Mouse (Mus musculus): ENCODE results near the gene Kif5a. TPM values are rescaled to one million over a fixed set of nuclear protein-coding genes. Genes with fewer than 3 reads are reported as not detected.
A peak's percentile ranks its signal among the peaks of the same experiment; 100 is the strongest.

The Kif5a gene
- polyA plus RNA-seq, 2 experiments, result 0.01 to 0.11 TPM

DNA sequence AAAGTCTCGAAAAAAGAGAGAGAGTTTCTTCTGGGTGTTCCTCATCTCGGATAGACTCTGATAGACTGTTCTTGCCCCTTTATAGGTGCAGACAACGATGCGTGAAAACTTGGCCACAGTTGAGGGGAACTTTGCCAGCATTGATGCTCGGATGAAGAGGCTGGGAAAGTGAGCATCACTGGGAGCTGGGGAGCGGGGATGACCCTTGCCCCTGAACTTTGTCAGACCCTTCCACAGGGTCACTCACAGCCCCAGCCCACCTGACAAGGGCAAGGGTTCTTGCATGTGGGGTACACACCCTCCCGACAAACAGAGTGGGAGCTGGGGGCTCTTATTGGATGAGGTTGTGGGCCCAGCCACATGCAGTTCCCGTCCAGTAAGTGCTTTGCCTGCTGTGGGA lies 18.2 kb upstream of the Kif5a start:
- no peak for TF ChIP-seq CTCF (IDR thresholded peaks at IDR 0.05; ENCODE audit: low read depth)
- TF ChIP-seq EP300 (IDR thresholded peaks at IDR 0.05; ENCODE audit: low read depth), result no peak

DNA sequence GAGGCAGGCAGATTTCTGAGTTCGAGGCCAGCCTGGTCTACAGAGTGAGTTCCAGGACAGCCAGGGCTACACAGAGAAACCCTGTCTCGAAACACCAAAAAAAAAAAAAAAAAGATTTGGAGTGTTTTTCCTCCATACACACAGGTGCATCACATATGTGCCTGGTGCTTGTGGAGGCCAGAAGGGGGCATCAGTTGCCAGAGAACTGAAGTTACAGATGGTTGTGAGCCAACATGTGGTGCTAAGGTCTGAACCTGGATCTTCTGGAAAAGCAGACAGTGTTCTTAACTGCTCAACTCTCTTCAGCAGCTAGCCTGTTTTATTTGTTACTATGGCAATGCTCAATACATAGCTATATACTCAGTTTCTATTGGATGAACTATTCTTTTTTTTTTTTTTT lies 16.6 kb upstream of the Kif5a start:
- TF ChIP-seq CTCF (IDR thresholded peaks at IDR 0.05; ENCODE audit: low read depth), result peak; percentile 46
- TF ChIP-seq EP300 (IDR thresholded peaks at IDR 0.05; ENCODE audit: low read depth), result no peak
- H3K36me3 ChIP-seq (replicated peaks; ENCODE audit: control insufficient read depth, insufficient read depth, low read depth), result peaks cover 78% of the 10 kb centered on the region
- no peak for ATAC-seq (ENCODE audit: insufficient read depth)

More for the DNA sequence above, 18.2 kb upstream of the Kif5a start:
- no peak for DNase-seq (ENCODE audit: low read depth in 3 of 3, low spot score in 3 of 3)
- no peaks in the 10 kb centered on the region; the same call in 1 of the 2 replicates for H3K9me3 ChIP-seq (ENCODE audit: control insufficient read depth, low read length)
- H3K4me1 ChIP-seq (replicated peaks; ENCODE audit: control insufficient read depth in 2 of 2, insufficient read depth in 2 of 2, low read length in 1 of 2), result no peaks in the 10 kb centered on the region
- 82% methylated on average over 8 of the region's 8 CpGs for WGBS (ENCODE audit: insufficient replicate concordance)
- ATAC-seq (ENCODE audit: insufficient read depth), result no peak
- peaks cover 75% of the 10 kb centered on the region for H3K36me3 ChIP-seq (replicated peaks; ENCODE audit: control insufficient read depth, insufficient read depth, low read depth)
- no peak overlapping the region for H3K4me2 ChIP-seq (ENCODE audit: low read depth)
- H3K9ac ChIP-seq (replicated peaks), result no peak overlapping the region
- no peak overlapping the region for H3K4me3 ChIP-seq (ENCODE audit: insufficient read depth in 1 of 2, low read depth in 2 of 2, low read length in 2 of 2)
- no peaks in the 10 kb centered on the region for H3K27me3 ChIP-seq (ENCODE audit: control insufficient read depth, insufficient read depth, low read length)
- H3K27ac ChIP-seq, result no peak overlapping the region

DNA sequence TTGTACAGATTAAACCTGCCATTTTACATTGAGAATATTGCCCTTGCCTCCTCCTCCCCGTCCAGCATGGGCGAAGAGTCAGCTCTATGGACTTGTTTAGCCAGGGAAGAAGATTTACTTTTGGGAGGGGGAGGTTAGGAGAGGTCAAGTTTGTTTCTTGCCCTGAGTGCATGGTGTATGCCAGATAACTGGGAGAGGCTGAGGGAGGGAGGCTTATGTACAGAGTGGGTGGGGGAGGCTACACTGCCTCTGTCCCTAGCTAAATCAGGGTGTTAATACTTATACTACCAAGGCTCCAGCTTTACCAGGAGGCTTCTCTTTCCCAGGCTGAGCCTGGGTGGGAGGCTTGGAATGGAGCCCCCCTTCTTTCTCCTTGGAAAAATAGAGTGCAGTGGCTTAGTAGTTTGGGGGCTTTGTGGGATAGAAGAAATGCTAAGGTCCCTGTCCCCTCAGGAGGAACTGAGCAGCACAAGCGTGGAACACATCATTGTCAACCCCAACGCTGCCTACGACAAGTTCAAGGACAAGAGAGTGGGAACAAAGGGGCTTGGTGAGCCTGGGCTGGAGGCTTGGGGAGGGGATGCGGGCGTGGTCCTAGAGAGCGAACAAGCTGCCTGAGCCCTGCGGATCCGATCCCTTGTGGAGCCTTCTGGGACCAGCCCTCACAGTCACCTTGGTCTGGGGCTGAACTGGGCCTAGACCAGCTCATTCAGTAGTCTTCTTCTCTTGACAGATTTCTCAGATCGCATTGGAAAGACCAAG lies 11.3 kb upstream of the Kif5a start:
- 84% methylated on average over 11 of the region's 11 CpGs for whole genome bisulfite sequencing (ENCODE audit: insufficient replicate concordance)
- ATAC-seq (ENCODE audit: insufficient read depth) (no peak), DNase-seq (ENCODE audit: low read depth in 3 of 3, low spot score in 3 of 3) (no peak)
- no peaks in the 10 kb centered on the region for H3K9me3 ChIP-seq (ENCODE audit: control insufficient read depth, low read length)
- no peak overlapping the region for H3K27ac ChIP-seq
- TF ChIP-seq CTCF (IDR thresholded peaks at IDR 0.05; ENCODE audit: low read depth) (no peak), EP300 (IDR thresholded peaks at IDR 0.05; ENCODE audit: low read depth) (no peak)
- no peak overlapping the region for H3K4me3 ChIP-seq (ENCODE audit: insufficient read depth in 1 of 2, low read depth in 2 of 2, low read length in 2 of 2)
- H3K9ac ChIP-seq (replicated peaks), result no peak overlapping the region
- no peak overlapping the region for H3K4me2 ChIP-seq (ENCODE audit: low read depth)
- no peaks in the 10 kb centered on the region for H3K27me3 ChIP-seq (ENCODE audit: control insufficient read depth, insufficient read depth, low read length)
- H3K36me3 ChIP-seq (replicated peaks; ENCODE audit: control insufficient read depth, insufficient read depth, low read depth), result peaks cover 38% of the 10 kb centered on the region
- peaks cover 3 to 13% of the 10 kb centered on the region in 2 experiments; a peak in 3 of 4 replicates for H3K4me1 ChIP-seq (replicated peaks; ENCODE audit: control insufficient read depth in 2 of 2, insufficient read depth in 2 of 2, low read length in 1 of 2)

More for the DNA sequence above, 16.6 kb upstream of the Kif5a start:
- DNase-seq (ENCODE audit: low read depth in 3 of 3, low spot score in 3 of 3), result no peak
- Histone ChIP-seq H3K27ac (no peak overlapping the region), H3K4me2 (ENCODE audit: low read depth) (no peak overlapping the region), H3K4me3 (ENCODE audit: insufficient read depth in 1 of 2, low read depth in 2 of 2, low read length in 2 of 2) (no peak overlapping the region), H3K9ac (replicated peaks) (no peak overlapping the region), H3K9me3 (ENCODE audit: control insufficient read depth, low read length) (no peaks in the 10 kb centered on the region; the same call in 1 of the 2 replicates), H3K4me1 (replicated peaks; ENCODE audit: control insufficient read depth in 2 of 2, insufficient read depth in 2 of 2, low read length in 1 of 2) (no peaks in the 10 kb centered on the region), H3K27me3 (ENCODE audit: control insufficient read depth, insufficient read depth, low read length) (no peaks in the 10 kb centered on the region)
- WGBS (ENCODE audit: insufficient replicate concordance), result 89% methylated on average over 1 of the region's 2 CpGs

DNA sequence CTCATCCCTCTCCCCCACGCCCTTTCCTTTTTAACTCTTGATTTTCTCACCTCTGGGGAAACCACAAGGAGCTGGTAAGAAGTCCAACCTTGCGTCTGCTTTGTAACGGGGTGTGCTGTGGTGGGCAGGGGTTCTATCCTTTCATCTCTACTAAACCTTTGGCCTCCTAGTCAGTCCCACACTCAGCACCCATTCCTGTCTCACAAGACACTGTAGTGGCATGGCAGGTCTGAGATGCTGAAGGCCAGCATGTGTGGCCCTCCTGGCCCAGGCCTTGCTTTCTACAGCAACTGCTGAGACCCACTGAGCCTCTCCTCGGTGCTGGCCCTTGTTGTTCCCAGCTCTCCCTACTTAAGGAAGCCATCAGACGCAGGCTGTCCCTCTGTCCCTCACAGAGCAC lies 9.2 kb upstream of the Kif5a start:
- 81% methylated on average over 5 of the region's 5 CpGs for WGBS (ENCODE audit: insufficient replicate concordance)
- no peak for ATAC-seq (ENCODE audit: insufficient read depth)

DNA sequence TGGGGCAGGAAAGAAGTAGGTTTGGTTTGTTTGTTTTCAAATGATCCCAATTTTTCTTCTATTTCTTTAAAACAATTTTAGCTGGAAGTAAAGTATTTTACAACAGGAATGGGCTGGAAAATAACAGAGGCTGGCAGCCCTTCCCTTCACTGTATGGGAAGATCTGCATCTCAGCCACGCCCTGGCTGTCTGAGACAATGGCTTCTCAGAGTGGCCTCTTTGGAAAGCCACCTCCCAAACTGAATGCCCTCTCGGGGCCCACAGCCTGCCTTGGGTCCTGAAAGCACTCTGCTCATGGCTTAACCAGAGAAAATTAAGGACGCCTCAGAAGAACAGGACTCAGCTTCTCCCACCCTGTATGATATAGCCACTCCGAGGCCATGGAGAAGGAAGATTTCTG lies 6.7 kb upstream of the Kif5a start:
- ATAC-seq (ENCODE audit: insufficient read depth), result no peak
- no peak overlapping the region for H3K27ac ChIP-seq

More for the DNA sequence above, 9.2 kb upstream of the Kif5a start:
- H3K4me1 ChIP-seq (replicated peaks; ENCODE audit: control insufficient read depth in 2 of 2, insufficient read depth in 2 of 2, low read length in 1 of 2), result peaks cover 7 to 17% of the 10 kb centered on the region in 2 experiments
- no peak overlapping the region for H3K4me3 ChIP-seq (ENCODE audit: insufficient read depth in 1 of 2, low read depth in 2 of 2, low read length in 2 of 2)
- DNase-seq (ENCODE audit: low read depth in 3 of 3, low spot score in 3 of 3), result no peak
- peaks cover 28% of the 10 kb centered on the region for H3K36me3 ChIP-seq (replicated peaks; ENCODE audit: control insufficient read depth, insufficient read depth, low read depth)
- no peaks in the 10 kb centered on the region for H3K9me3 ChIP-seq (ENCODE audit: control insufficient read depth, low read length)
- H3K27me3 ChIP-seq (ENCODE audit: control insufficient read depth, insufficient read depth, low read length), result no peaks in the 10 kb centered on the region
- no peak for TF ChIP-seq CTCF (IDR thresholded peaks at IDR 0.05; ENCODE audit: low read depth)
- no peak overlapping the region for H3K4me2 ChIP-seq (ENCODE audit: low read depth)
- H3K27ac ChIP-seq, result no peak overlapping the region
- H3K9ac ChIP-seq (replicated peaks), result no peak overlapping the region

More for the DNA sequence above, 6.7 kb upstream of the Kif5a start:
- no peak for DNase-seq (ENCODE audit: low read depth in 3 of 3, low spot score in 3 of 3)
- Histone ChIP-seq H3K9ac (replicated peaks) (no peak overlapping the region), H3K9me3 (ENCODE audit: control insufficient read depth, low read length) (no peaks in the 10 kb centered on the region), H3K4me1 (replicated peaks; ENCODE audit: control insufficient read depth in 2 of 2, insufficient read depth in 2 of 2, low read length in 1 of 2) (peaks cover 7 to 21% of the 10 kb centered on the region in 2 experiments), H3K4me3 (ENCODE audit: insufficient read depth in 1 of 2, low read depth in 2 of 2, low read length in 2 of 2) (no peak overlapping the region), H3K36me3 (replicated peaks; ENCODE audit: control insufficient read depth, insufficient read depth, low read depth) (peaks cover 8% of the 10 kb centered on the region; the same call in 1 of the 2 replicates), H3K4me2 (ENCODE audit: low read depth) (no peak overlapping the region), H3K27me3 (ENCODE audit: control insufficient read depth, insufficient read depth, low read length) (no peaks in the 10 kb centered on the region)
- TF ChIP-seq CTCF (IDR thresholded peaks at IDR 0.05; ENCODE audit: low read depth) (no peak), EP300 (IDR thresholded peaks at IDR 0.05; ENCODE audit: low read depth) (no peak)
- 45% methylated on average over 4 of the region's 4 CpGs for WGBS (ENCODE audit: insufficient replicate concordance)

All from liver, embryonic 14.5 days (tissue).